Mouse (Mus musculus) bone marrow, adult 2 months (tissue): Measurements from ENCODE around the gene Mlh1. TPM values are rescaled to one million over a fixed set of nuclear protein-coding genes. Genes with fewer than 3 reads are reported as not detected.

Experiments
- H3K27ac ChIP-seq: fragments of 200-500 bp; 2 replicates; pipeline ENCODE4 v1.5.1; 2012; ENCODE audit warnings: low read depth, mild to moderate bottlenecking, control low read depth, inconsistent platforms, low read length; ENCODE audit not compliant: control insufficient read depth, poor library complexity, insufficient read depth
- H3K4me1 ChIP-seq: fragments of 200-500 bp; 2 replicates; pipeline ENCODE4 v1.6.1; 2011; ENCODE audit warnings: low read length; ENCODE audit not compliant: control insufficient read depth, insufficient read depth
- H3K4me3 ChIP-seq: fragments of 200-500 bp; replicated peaks from 2 replicates; pipeline ENCODE3; 2011; ENCODE audit warnings: mild to moderate bottlenecking, low read depth, low read length, control low read depth; ENCODE audit not compliant: control insufficient read depth
- CTCF ChIP-seq: fragments of 200-500 bp; IDR thresholded peaks from 2 replicates; pipeline ENCODE4 v1.5.1; 2011; ENCODE audit warnings: low read length, control low read depth; ENCODE audit not compliant: control insufficient read depth, insufficient read depth
- POLR2A ChIP-seq: fragments of 200-500 bp; IDR thresholded peaks from 2 replicates; pipeline ENCODE4 v1.6.1; 2011; ENCODE audit warnings: low read depth, mild to moderate bottlenecking, control low read depth, low read length, borderline replicate concordance; ENCODE audit not compliant: control insufficient read depth
- WGBS: fragments of 180-500 bp; shearing (Covaris S2); methylation state at CpG from one replicate; pipeline ENCODE4 v1.1.7; 2018; 5-methylcytosine and 5-hydroxymethylcytosine counted together
- polyA plus RNA-seq: library from polyadenylated mRNA; stranded (reverse); fragments of >200 nt; gene quantifications from 2 replicates; pipeline ENCODE4 v1.2.4, GENCODE M21; 2011; ENCODE audit warnings: low replicate concordance; ENCODE audit not compliant: missing spikeins, insufficient read depth, insufficient read length

Mlh1 gene
- polyA plus RNA-seq, 1 experiment = 34.8 TPM

- Histone ChIP-seq H3K4me3 (no peak overlapping the region), H3K4me1 (no peaks in the 10 kb centered on the region), H3K27ac (no peak overlapping the region)
- TF ChIP-seq CTCF (no peak), POLR2A (no peak)
- 80% methylated on average over 3 of the region's 3 CpGs for WGBS
Observed at GRCm38 (mm10) chr9:111207683-111208082, 63.9 kb downstream of the Mlh1 start.

GRCm38 (mm10) chr9:111204601-111205375 is 66.8 kb downstream of the Mlh1 start:
- WGBS = 73% methylated on average over 9 of the region's 9 CpGs
- TF ChIP-seq CTCF = no peak
- no peak for TF ChIP-seq POLR2A
- H3K4me3 ChIP-seq = no peak overlapping the region
- no peaks in the 10 kb centered on the region for H3K4me1 ChIP-seq
- H3K27ac ChIP-seq = no peak overlapping the region

DNA sequence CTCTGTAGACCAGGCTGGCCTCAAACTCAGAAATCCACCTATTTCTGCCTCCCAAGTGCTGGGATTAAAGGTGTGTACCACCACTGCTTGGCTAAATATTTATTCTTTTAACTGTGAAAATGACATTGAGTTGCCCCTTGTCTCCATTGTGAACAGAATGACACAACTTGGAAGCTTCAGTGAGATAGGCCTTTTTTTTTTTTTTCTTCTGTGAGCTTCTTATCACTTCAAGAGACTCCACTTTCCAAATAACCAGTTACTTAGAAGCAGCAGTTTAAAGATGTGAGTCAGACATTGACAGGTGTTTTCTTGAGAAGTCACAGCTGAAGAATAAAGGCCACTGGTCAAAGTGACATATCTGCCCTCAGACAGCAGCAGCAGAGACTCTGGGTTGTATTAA is 71.4 kb downstream of the Mlh1 start:
- Histone ChIP-seq H3K4me3 (no peak overlapping the region), H3K4me1 (no peaks in the 10 kb centered on the region; the same call in 1 of the 2 replicates), H3K27ac (no peak overlapping the region)
- TF ChIP-seq POLR2A (no peak), CTCF (no peak)

GRCm38 (mm10) chr9:111198332-111198731 is 73.3 kb downstream of the Mlh1 start:
- no peak overlapping the region for H3K27ac ChIP-seq
- H3K4me1 ChIP-seq = no peaks in the 10 kb centered on the region; the same call in 1 of the 2 replicates
- H3K4me3 ChIP-seq = no peak overlapping the region
- TF ChIP-seq CTCF = no peak
- no peak for TF ChIP-seq POLR2A
- 52% methylated on average over 1 of the region's 1 CpGs for WGBS

DNA sequence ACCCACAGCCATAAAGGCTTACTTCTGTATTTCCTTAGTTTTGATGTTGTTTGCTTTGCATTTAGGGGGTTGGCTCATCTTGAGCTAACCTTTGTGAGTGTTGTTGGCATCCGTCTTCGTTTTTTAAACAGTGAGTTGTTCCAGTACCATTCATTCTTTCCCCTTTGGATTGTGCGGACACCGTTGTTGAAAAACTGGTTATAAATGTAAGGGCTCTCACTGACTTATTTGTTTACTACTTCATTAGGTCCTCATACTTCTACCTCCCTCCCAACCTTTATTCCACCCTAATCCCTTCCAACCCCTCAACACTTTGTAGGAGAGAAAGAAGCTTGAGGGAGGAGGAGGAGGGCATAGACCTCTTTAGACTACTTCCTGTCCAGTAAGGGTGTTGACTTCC is 73.9 kb downstream of the Mlh1 start:
- H3K4me3 ChIP-seq = no peak overlapping the region
- TF ChIP-seq CTCF (no peak), POLR2A (no peak)
- no peaks in the 10 kb centered on the region; the same call in 1 of the 2 replicates for H3K4me1 ChIP-seq
- H3K27ac ChIP-seq = no peak overlapping the region
- WGBS = 94% methylated on average over 4 of the region's 4 CpGs

GRCm38 (mm10) chr9:111197116-111197515 is 74.5 kb downstream of the Mlh1 start:
- TF ChIP-seq POLR2A = no peak
- TF ChIP-seq CTCF = no peak
- 61% methylated on average over 3 of the region's 3 CpGs for WGBS
- Histone ChIP-seq H3K4me3 (no peak overlapping the region), H3K4me1 (no peaks in the 10 kb centered on the region; the same call in 1 of the 2 replicates), H3K27ac (no peak overlapping the region)

DNA sequence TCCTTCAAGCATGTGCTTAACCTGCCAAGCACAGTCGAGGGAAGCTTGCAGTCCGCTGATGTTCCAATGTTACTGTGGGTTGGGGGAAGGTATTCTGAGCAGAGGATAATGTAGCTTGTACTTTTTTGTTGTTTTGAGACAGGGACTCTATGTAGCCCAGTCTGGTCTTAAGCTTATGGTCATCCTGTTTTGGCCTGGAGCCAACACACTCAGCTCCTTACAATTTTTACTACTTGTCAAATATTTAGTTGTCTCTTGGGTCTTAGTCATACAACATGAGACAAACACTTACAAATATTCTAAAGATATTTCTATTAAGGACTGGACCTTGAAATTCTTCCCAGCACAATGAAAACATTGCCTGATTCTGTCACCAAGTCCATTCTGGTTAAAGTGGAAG is 78.4 kb downstream of the Mlh1 start:
- no peak overlapping the region for H3K4me3 ChIP-seq
- WGBS = 84% methylated on average over 2 of the region's 2 CpGs
- H3K27ac ChIP-seq = no peak overlapping the region
- H3K4me1 ChIP-seq = no peaks in the 10 kb centered on the region; the same call in 1 of the 2 replicates
- no peak for TF ChIP-seq POLR2A
- TF ChIP-seq CTCF = no peak

DNA sequence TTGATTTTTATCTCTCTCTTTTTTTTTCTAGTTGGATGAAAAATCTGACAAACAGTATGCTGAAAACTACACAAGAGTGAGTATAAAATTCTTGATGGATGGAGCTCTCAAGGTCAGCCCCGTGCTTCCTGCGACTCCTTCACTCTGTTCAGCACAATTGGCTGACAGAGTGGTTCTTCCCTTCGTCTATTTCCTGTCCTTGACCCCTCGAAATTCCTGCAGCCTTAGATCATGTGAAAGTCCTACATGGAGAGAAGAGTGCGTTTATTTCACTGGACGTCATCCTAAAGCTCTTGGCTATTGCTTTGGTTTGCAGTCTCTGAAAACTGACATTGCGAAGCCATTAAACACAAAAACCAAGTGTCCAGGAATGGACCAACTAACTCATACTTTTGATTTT is 82.9 kb downstream of the Mlh1 start:
- H3K4me3 ChIP-seq = no peak overlapping the region
- H3K4me1 ChIP-seq = no peaks in the 10 kb centered on the region
- TF ChIP-seq CTCF = no peak
- no peak for TF ChIP-seq POLR2A
- H3K27ac ChIP-seq = no peak overlapping the region
- WGBS = 86% methylated on average over 7 of the region's 7 CpGs
